Mouse (Mus musculus) megakaryocyte, embryonic 14.5 days (primary cell): ENCODE measurements at regions not wholly inside any gene's neighbourhood (a gene's known extent, or its start where the extent isn't known, plus 50 kb on each side); places are given as distances from the start of the nearest gene placed in this dataset.

ENCODE experiments used
- FLI1 ChIP-seq: IDR thresholded peaks from 2 replicates; pipeline ENCODE4 v1.6.1; 2012; ENCODE audit warnings: low read length, inconsistent platforms, mixed read lengths
- GATA1 ChIP-seq: IDR thresholded peaks from 3 replicates; pipeline ENCODE4 v1.6.1; 2012; ENCODE audit warnings: mixed read lengths, low read length, inconsistent platforms, borderline replicate concordance

- no peak for TF ChIP-seq GATA1
- no peak for TF ChIP-seq FLI1
Measured at GRCm38 (mm10) chr2:128414588-128415240, 176.3 kb upstream of the Spdye4c start.
